Mouse (Mus musculus): ENCODE measurements at regions not wholly inside any gene's neighbourhood (a gene's known extent, or its start where the extent isn't known, plus 50 kb on each side); places are given as distances from the start of the nearest gene placed in this dataset.
A peak's percentile ranks its signal among the peaks of the same experiment; 100 is the strongest.

DNA sequence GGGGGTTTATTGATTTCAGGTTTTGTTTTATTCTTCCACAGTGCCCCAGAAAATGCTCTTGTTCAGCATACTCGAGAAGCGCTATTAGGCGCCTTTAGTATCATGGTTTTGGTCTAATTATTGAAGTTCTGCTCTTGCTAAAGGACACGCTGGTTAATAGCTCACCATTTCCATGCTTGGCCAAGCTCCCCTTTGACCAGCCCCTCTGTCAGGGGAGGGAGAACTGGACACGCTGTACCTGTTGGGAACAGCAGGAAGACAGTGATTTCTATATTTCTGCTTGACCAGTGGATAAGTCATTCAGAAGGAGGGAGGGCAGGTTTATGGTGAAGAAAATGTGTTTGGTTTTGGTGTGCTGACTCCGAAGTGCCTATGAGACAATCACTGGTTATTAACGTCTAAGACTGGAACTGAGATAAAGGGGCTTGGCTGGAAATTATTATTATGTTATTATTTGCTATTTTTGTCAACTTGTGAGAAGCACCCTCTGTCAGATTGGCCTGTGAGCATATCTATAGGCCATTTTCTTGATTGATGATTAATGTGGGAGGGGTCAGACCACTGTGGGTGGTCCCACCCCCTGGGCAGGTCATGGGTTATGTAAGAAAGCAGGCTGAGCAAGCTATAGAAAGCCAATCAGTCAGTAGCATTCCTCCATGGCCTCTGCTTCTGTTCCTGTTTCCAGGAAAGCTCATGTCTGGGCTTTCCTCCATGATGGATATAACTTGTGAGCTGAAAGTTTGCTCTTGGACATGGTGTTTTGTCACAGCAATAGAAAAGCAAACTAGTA is 51.2 kb upstream of the Tanc2 start:
- no peak for DNase-seq

DNA sequence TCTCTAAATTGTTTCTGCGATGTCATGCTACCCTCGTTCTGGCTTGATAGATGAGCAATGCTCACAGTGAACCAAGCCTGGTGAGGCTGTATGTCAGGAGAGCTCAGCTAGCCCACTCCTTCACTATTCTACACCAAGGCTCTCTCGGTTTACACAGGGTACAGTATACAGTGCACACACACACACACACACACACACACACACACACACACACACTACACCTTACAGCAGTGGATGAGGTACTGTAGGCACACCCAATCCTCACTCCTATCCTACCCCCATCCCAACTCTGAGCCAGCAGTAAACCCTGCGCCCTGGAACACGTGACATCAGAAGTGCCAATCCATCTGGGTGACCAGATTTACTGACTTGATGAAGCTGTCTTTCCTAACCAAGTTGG is 57.2 kb upstream of the Tanc2 start:
- DNase-seq = no peak

DNA sequence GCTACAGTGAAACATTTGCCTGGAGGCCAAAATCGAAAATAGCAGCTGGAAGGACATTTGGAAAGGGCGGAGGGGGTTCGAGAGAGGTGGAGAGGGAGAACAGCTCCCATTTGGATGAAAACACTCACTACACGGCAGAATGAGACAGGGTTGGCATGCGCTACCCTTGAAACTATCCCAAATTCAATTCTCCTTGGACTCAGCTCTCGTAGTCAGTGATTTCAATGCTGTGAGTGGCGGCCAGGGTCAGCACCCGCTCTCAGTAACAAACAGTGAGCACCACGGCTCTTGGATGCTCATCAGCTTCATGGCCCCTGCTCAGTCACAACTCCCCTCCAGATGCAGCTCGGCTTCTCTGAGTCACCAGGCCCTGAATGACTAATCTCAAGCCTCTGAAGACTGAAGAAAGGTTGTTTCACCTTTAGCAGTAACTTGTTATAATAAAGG is 59.1 kb upstream of the Tanc2 start:
- DNase-seq = no peak

DNA sequence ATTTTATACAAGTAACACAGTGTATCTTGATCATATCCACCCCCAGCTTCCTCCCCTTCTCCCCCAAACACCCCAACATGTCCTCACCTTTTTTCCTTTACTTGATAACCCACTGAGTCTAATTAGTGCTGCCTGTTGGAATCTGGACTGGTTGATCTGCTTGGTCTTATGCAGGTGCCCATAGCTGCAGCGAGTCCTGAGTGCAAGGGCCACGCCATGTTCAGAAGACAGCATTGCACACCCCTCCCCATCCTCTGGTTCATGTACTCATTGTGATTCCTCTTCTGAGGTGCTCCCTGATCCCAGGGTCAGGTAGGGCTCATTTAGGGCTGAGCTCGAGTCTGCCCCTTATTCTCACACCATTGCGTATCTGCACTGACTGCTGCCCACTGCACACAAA is 63.7 kb upstream of the Tanc2 start:
- no peak for DNase-seq

DNA sequence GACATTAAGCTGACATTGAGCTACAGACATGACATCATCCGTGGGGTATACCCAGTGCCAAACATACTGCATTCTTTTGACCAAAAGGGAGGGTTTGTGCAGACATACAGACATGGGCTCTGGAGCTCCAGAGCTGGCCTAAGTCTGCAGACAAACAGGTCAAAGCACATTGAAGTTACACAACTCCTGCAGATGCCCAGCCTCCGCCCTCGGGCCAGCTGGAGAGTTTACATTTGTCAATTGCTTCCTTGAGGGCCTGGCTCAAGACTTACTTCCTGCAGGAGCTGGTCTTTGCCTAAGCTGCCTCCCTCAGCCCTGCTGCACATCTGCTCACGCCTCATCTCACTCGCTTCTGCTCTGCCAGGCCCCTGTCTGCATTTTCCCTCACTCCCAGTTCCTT is 64.2 kb upstream of the Tanc2 start:
- DNase-seq = no peak

DNA sequence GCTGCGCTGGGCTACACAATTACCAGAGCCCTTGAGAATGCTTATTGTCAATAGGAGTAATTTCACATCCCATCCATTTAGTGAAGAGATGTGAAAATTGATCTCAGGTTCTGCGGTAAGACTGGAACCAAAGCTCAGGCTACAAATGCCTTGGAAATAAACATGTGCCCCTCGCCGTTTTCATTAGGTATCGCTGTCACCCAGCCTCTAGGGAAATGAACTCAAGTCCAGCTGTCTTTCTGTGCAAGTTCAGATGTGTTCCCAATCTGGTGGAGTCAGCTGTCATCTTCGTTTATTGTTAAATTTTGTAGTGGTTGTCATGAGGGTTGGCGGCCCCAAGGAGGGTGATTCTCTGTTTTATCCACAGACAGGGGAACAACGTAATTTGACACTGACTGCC is 65.4 kb upstream of the Tanc2 start:
- DNase-seq = no peak

DNA sequence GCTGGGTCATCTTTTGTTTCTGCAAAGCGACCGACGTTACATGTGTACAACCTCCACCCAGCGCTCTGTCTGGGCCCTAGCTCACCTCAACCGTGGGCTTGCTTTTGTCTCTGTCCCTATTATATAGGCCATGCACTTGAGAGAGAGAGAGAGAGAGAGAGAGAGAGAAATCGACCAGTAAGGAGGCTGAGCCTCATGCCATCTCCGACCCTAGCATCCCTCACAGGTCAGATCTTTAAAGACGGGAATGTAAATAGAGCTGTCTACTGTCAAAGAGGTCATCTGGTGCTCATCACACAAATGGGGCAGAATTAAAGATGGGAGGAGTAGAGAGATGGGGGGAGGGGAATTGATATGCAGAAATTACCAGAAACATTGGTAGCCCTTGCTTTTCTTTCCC is 66.0 kb upstream of the Tanc2 start:
- DNase-seq = no peak

DNA sequence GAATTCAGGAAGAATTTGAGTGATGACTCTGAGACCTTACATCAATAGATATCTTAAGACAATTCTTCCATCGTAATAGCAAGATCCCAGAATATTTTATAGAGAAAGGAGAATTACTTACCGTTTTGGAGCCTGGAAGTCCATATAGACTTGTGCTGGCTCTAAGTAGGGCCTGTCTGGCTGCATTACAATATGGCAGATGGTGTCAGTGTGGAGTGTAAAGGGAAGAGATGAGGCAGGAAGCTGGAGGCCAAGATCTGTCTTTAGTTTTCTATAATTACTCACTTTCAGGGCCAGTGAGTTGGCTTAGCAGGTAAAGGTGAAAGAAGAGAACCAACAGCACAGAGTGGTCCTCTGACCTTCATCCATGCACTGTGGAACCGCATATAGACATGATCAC is 63.9 kb upstream of the March10 start:
- DNase-seq = peak; percentile 55

DNA sequence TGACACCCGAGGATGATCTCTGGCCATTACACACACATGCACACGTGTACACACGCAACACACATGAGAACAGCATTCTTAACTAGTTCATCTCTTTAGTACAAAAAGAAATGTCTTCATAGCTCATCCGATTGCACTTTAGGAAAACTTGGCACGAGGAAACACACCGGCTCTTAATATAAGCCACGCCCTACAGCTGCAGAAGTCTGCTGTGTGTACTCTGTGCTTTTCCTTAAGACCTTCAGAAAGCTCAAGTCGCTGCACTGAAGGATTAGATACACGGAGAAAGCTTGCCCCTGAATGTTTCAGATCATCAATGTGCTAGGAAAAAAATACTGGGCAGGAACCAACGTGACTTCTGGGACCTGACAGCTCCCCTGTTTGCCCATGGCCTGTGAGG is 56.7 kb upstream of the March10 start:
- no peak for DNase-seq

DNA sequence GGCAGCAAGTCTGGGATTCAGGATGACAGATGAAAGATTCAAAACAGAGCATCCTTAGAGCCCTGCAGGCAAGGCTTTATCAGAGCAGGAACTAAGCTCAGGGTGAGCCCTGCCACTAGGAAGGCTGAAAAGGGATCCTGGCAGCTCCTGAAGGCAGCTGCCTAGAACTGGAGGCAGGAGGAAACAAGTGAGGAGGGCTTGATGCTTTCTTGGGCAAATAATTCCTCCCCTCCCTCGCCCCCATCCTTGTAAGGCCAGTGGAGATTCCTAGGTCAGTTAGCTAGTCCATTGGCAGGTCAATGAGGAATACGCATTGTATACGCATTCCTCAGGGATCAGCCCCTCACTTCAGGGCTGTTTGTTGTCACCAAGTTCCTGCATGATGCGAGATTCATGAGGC is 54.1 kb upstream of the March10 start:
- DNase-seq = no peak

DNA sequence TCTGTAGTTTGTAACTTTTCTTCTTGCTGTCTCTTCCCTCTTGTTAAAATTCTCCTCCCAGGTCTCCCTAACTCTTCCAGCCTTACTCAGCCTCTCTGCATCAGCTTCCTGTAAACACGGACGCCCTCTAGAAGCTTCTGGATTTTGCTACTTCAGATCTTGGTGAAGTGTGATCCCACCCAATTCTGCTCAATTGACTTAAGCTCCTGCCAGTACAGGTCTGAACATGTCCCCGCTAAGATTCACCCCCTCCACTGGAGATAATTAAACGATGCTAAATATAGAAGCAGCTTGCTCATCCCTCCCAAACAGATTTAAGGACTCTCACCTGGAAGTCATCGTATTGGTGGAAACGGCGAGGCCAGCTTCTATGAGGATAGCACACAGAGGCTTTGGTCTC is 53.5 kb upstream of the March10 start:
- no peak for DNase-seq

DNA sequence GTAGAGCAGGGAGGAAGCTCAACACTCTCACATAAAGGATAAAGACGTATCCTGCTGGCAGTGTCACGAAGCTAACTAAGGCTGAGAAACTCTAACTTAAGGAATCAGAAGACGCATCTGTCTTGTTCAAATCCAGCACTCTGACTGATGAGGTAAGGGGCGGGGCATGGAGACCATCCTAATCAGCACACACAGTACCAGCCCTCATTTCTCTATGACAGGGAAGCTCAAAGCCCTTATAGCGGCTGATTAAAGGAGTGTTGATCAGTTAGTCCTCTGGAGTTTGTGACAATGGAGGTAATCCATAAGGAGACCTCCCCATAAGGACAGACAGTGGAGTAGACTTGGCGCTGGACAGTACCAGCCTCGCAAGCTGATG is 52.1 kb upstream of the March10 start:
- DNase-seq = no peak

DNA sequence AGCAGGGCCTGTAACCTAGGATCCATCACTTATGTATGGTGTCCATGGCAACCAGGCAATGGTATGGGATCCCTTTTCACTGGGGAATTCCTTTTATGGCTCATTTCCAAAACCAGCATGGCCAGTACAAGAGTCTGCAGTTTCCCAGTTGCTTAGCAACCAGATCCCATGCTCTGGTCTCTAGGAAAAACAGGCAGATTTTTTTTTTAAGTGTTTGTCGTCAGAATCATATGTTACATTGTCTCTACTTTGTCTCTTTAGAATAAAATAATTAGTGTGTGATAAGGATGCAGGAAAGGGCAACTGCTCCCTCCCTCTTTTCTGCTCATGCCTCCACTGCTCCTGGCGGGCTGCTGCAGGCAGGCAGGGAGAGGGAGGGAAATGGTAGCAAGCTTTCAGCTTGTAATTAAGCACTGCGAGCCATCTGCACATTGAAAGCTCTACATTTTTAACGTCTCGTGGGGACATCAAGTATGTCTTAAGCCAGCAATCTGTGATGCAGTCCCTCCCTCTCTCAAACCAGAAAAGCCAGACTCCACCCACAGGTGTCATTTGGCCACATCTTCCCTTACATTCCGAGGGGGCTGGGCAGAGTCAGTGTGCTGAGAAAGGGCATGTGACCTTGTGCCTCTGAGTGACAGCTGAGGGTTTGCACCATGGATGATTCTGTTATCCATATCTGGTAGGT is 51.6 kb upstream of the March10 start:
- DNase-seq = no peak

DNA sequence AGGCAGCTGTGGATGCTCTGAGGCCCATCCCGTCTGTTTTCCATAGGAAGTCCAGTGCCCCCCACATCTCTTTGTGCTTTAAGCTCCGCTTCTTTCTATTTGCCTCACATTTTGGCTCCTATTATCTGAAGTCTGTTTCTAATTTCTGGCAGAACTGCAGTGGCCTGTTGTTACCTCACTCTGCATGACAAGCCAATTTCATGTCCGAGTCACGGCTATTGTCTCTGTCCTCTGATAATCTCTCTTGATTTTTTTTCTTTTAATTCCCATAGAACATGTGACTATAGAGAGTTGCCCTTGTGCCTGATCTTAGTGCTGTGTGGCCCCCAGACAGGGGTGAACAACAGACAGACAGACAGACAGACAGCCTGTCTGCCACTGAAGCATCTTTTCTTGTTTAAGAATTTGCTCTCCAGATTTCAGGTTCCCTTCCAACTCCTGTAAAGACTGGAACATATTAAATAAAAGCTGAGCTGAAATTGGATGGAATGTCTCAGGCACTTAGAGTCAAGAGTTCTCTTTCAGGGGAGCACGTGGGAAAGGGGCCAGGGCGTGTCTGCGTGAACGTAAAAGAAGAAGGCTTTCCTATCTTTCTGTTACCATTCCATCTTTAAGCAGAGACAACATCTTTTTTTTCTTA is 50.9 kb upstream of the March10 start:
- no peak for DNase-seq
